Mouse (Mus musculus): ENCODE measurements around the gene Bcor. TPM values are rescaled to one million over a fixed set of nuclear protein-coding genes. Genes with fewer than 3 reads are reported as not detected.

The Bcor gene
- total RNA-seq, 2 experiments from 2014 or later, result 24.7 to 27.3 TPM

DNA sequence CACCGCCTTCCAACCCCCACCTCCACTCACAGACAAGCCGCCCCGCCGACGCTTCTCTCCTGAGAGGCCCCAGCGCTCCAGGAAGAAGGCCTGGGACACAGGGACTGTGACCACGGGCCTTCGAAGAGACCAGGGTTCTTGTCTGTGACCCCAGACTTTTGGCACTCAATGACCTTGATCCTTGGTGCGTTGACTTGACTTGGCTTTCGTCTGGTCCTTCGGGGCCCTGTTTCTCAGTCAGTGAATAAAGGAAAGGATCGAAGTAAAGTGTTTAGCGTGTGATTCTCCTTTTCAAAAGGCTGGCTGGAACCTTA is 71.2 kb downstream of the Bcor start:
- ATAC-seq (ENCODE audit: poor library complexity, severe bottlenecking), result no peak

GRCm38 (mm10) chrX:12088301-12089026 is 71.7 kb downstream of the Bcor start:
- peak; percentile 25; the same call in 1 of the 2 replicates for ATAC-seq (ENCODE audit: poor library complexity, severe bottlenecking)

- peak; percentile 53 for ATAC-seq (ENCODE audit: poor library complexity, severe bottlenecking)
These were observed 72.4 kb downstream of the Bcor start for GRCm38 (mm10) chrX:12087511-12088300.

DNA sequence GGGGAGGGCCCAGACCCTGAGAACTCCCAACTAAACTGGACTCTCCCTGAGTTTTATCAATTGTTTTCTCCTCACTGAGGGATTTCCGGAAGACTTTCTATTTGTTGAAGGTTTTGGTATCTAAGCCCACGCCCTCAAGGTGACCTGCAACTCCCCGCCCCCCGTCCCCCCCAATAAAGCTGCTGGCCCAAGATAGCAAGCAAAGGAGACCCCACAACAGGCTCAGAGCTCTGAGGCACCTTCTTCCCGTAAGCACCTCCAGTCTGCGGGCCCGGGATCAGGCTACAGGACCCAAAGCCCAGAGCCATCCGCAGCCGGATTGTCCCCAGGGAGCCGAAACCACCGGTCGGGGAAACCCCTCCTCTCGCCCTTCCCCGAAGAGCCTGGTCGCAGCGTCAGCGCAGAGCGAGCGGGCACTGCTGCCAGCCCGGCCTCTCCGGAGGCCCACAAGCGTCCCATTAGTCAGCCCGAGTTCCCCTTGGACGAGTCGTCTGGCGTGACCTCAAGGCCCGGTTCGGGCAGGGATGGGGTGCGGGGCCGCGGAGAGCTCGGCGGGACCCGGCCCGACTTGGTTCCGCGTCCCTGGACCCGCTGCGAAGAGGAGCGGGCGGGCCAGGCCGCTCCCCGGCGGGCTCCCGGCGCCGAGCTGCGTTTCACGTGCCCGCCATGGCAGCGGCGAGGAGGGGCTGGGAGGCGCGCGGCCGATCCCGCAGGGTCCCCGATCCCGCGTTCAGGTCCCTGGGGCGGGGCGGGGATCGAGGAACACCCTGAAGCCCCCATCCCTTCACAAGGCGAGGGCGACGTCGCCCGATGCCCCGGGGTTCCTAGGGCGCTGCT is 73.3 kb downstream of the Bcor start:
- ATAC-seq (ENCODE audit: poor library complexity, severe bottlenecking), result no peak

DNA sequence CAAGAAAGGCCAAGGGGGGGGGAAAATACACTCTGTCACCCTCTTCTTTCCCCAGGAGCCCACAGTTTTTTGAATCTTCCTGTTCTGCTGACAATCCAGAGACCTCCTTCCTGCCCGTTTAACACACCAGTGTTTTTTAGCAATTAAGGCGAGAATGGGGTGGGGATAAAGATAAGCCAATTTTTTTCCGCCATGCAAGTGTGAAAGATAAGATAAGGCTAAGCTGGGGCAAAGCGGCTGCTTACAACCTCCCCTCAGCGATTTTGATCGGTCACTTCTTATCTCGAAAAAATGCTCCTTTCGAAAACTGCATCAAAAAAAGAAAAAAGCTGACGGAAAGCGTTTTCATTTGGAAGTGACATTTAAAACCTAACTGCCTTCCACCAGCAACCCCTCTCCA is 74.2 kb downstream of the Bcor start:
- ATAC-seq (ENCODE audit: poor library complexity, severe bottlenecking), result no peak

DNA sequence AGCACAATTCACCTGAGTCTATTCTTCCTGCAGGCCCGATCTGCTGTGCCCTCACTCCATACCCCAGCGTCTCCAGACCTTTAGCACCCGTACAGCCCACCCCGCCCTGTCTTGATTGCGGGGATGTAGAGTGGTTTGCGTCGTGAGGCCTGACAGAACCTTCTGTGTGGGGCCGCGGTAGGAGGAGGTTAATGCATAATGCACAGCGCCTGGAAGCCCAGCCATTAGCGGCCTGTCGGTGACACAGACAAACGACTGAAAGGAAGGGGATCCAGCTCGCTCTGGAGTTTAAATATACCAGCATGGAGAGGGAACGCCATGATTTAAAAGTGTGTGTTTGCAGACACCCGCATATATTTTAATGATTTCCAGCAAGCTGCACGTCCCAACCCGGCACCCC is 74.9 kb downstream of the Bcor start:
- no peak for ATAC-seq (ENCODE audit: poor library complexity, severe bottlenecking)

DNA sequence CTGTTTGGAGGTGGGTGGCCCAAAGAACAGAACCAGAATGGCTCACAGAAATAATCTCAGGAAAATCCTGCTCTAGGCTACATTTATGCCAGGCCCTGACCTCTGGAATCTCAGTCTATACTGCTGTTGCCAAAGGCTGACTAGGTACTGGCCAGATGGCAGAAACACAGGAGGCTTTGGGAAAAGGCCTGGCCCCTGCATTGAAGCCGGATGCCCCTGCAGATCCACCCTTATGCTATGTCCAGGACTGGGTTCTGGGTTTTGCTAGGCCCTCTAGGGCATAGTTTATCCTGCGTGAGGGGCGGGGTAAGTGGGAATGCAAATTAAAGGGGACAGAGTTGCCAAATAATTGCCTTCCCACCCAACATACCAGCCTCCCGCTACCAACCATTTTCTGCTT is 75.5 kb downstream of the Bcor start:
- ATAC-seq (ENCODE audit: poor library complexity, severe bottlenecking), result no peak

DNA sequence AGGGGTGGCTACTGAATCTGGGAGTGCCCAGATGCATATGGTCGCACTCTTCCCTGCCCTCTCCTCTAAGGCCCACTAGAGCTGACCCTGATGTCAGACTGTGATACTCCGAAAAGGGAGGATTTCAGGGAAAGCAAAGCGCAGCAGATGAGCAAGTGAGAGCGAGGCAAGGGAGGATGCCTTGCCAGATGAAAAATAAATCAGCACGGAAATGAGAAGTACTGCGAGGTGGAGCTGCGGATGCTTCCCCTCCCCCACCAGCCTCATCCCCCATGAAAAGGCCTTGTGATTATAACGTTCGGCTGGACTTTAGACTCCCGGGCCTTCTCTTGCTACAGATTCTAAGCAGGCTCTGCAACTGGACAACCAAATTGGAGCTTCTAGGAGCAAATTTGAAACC is 76.5 kb downstream of the Bcor start:
- no peak for ATAC-seq (ENCODE audit: poor library complexity, severe bottlenecking)

DNA sequence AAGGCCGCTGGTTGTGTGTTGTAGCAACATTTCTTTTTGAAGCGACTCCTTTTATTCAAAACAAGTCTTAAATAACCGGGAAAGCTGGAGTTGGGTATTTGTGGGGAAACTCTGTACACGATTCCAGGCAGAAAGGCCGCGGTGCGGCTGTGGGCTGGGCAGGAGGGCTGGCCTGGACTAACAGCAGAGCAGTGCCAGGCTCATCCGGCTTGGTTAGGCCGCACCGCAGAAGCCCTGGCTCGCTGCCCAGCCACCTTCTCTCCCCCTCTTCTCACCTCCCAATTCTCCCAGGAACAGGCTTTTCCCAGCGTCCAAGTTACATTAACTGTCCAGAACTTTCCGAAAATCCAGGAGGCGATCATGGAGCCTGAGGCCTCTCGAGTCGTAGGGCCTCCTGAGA is 77.4 kb downstream of the Bcor start:
- no peak for ATAC-seq (ENCODE audit: poor library complexity, severe bottlenecking)

GRCm38 (mm10) chrX:12082184-12082583 is 78.0 kb downstream of the Bcor start:
- ATAC-seq (ENCODE audit: poor library complexity, severe bottlenecking), result no peak

DNA sequence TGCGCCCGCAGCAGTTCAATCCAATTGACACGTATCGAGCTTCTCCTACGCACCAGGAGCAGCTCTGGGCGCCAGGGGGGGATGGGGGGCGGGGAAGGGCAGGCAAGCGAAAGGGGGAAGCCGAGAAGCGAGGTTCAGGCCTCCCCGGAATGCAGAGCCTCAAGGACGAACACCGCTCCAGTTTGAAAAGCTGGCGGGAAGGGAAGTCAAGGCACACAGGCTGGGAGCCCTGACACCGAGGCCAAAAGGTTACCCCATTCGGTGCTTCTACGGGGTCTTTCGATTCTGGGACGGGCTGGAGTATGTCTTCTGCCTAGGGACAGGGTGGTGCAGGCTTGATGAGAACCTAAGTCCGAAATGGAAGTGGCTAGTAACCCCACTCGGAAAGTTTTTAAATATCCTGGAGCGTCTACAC is 78.4 kb downstream of the Bcor start:
- ATAC-seq (ENCODE audit: poor library complexity, severe bottlenecking), result no peak

DNA sequence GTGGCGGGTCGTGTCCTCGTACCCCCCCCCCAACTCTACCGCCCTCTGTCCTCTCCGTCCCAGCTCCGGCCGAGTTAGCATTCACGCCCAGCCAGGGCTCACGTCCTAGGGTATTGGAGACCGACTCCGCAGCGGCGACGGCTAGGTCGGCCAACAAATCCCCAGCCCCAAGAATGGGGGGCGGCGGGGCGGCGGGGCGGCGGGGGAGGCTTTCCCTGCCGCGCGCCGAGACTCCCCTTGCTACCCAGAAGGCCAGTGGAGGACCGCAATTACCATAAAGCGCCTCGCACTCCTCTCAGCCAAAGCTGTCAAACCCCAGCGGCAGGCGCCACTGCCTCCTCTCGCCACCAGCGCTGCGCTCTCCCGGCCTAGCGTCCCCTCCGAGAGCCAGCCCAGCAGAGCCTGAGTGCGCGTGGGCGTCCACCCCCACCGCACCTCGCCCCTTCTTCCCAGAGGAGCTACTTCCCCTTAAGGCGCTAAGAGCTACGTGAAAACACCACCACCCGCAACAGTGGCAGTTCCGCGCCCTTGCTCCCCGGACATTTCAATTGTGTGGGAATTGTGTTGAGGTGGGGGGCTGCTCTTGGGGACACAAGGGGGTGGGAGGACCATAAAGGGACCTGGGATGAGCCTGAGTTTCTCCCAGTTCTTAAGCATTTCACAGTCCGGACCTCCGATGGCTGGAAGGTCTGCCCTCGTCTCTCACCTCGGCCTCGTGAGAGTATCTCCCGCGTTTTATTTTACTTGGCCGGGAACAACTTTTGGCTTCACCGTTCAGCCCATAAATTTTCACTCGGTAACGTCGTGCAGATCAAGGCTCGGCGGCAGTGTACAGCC is 79.0 kb downstream of the Bcor start:
- ATAC-seq (ENCODE audit: poor library complexity, severe bottlenecking), result peak; percentile 50

DNA sequence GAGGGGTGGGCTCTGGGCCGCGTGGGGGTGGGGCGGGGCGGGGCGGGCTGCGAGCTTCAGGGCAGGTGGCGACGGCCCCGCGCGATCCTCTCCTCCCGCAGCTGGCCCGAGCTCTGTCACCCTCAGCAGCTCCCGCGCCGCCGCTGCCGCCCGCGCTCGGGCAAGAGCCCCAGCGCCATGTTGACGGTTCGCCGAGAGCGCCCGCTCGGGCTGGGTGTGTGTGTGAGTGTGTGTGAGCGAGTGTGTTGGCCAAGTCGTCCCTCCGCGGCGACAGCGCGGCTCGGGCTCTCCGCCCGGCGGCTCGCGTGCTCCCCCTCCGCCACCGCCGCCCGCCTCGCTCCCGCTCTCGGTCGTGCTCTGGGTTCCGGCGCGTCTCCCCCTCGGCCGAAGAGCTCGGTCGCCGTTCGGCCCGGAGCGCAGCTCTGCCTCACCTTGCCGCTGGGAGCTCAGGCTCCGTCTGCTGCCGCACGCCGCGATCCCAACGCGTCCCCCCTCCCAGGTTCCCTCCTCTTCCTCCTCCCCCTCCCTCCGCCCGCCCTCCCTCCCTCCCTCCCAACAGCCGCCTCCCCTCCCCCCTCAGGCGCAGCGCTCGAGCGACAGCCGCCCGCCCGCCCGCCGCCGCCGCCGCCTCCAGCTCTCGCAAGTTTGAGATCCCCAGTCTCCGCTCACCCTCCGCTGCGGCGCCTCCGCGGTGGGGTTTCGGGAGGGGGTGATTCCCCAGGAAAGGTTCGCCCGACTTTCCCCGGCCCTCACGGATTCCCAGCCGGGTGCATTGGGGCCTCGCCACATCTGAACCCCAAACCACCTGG is 79.9 kb downstream of the Bcor start:
- ATAC-seq (ENCODE audit: poor library complexity, severe bottlenecking), result peak; percentile 41

GRCm38 (mm10) chrX:12079309-12080094 is 80.7 kb downstream of the Bcor start:
- no peak for ATAC-seq (ENCODE audit: poor library complexity, severe bottlenecking)

DNA sequence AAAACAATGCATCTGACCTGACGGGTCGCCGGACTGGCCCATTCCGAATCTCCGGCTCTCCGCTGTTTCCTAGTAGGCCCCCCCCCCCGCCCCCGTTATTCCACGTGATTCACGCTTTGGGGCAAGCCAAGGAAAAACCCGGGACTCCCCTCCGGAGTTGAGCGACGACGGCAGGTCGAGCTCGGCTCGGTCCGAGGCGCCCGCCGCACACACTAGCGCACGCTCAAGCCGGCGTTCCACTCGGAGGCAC is 81.2 kb downstream of the Bcor start:
- ATAC-seq (ENCODE audit: poor library complexity, severe bottlenecking), result no peak

DNA sequence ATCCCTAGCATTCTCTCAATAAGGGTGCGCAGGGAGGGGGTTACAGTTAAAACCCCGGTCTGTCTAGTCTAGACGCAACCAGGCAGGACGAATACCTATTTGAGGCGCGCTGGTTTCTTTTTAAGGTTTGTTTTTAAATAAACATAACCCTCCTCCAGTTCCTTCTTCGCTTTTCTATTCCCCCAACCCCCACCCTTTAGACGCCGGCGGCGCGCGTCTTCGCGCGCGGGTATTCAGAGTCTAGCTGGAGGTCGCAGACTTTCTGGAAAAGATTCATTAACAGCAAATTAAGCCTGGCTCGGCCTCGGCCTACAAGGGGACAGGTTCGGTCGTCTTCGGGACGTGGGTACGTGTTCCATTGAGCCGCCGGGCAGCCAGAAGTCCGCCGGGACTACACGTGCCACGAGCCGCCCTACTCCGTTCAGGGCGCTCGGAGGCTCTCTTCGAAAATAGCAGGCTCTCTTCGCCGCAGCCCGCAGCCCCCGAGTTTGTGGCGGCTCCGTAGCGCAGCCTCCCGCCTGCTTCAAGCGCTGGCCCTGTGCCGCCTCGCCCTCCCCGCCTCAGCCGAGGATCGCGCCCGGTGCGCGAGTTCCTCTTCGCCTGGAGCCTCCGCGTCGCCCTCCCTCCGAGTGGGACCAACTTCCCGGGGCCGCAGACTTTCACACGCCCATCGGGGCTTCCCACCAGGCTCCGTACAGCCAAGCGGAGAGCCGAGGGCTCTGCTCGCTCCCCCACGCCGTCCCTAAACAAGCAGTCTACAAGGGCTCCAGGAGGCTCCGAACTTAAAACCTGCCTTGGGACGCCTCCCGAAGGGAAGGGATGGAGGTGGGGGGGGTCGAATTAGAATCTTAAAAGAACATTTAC is 81.7 kb downstream of the Bcor start:
- ATAC-seq (ENCODE audit: poor library complexity, severe bottlenecking), result peak; percentile 33; the same call in 1 of the 2 replicates

DNA sequence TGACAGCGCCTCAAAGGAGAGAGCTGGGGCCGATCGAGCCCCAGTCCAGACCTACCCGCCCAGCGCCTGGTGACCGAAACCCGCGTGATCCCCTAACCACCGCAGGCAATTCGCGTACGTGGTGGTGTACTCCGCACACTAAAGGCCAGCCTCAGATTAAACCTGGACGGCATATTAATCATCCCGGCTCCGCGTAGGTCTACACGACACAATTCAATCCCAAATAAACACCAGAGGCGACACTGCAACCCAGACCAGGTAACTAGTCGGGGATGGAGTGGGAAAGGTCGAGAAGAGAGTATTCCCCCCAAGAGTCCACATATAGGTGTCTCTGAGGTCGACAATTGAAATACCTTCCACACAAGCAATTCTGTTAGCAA is 82.6 kb downstream of the Bcor start:
- ATAC-seq (ENCODE audit: poor library complexity, severe bottlenecking), result no peak

All from megakaryocyte, adult 5-6 weeks (primary cell).